Mouse (Mus musculus): ENCODE data around the gene Ccn1.

DNA sequence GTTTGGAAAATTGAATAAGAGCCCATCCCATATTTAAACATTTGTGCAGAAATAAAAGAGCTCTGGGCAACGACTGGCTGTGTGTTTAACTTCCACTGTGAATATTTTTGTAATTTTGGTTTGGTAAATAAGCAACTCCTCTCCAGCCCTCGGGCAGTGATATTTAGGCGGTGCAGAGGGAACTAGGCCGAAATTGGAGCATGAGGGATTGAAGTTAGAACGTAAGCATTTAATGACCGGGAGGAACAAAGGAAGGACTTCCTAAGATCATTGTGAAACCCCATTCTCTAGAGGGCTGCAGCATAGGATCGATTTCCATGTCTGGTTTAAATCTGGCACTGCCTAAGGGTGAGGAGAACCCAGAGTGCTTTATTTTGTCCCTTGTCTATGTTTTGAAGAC, 41.6 kb upstream of the Ccn1 start:
- TF ChIP-seq MAFK (IDR thresholded peaks at IDR 0.05; ENCODE audit: insufficient read depth, low read depth, low read length) (no peak), ZC3H11A (IDR thresholded peaks at IDR 0.05; ENCODE audit: borderline replicate concordance, low read depth, low read length) (no peak), ZNF384 (IDR thresholded peaks at IDR 0.05; ENCODE audit: low read depth, low read length) (no peak), HCFC1 (IDR thresholded peaks at IDR 0.05; ENCODE audit: borderline replicate concordance, insufficient read depth, low read length) (no peak)

Data from ES-E14 (cell line).